Mouse (Mus musculus) heart, postnatal 0 days (tissue): ENCODE measurements at regions not wholly inside any gene's neighbourhood (a gene's known extent, or its start where the extent isn't known, plus 50 kb on each side); places are given as distances from the start of the nearest gene placed in this dataset.

Source experiments
- CTCF ChIP-seq: IDR thresholded peaks from 2 replicates; pipeline ENCODE4 v1.5.1; 2016; ENCODE audit warnings: antibody characterized with exemption, control low read depth, low read depth
- EP300 ChIP-seq: IDR thresholded peaks from 2 replicates; pipeline ENCODE4 v1.6.1; 2016; ENCODE audit warnings: antibody characterized with exemption, low read depth

DNA sequence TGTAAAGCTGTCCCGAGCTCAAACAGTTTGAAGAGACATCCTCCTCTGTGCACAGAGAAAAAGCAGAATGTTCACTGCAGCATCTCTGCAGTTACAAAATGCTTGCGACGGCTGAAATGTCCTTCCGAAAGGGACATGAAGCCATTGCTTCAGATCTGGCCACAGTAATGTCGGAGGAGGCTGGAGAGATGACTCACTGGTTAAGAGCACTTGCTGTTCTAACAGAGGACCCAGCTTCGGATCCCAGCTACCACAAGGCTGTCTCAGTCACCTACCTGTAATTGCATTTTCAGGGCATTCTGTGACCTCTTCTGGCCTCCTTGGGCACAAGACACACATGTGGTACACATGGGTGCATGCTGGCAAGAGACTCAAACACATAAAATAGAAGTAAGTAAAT, 63.5 kb upstream of the Nr5a2 start:
- TF ChIP-seq CTCF, result no peak
- no peak for TF ChIP-seq EP300
